ENCODE assay signal across 24 mouse cellular contexts in the genomic region with DNA sequence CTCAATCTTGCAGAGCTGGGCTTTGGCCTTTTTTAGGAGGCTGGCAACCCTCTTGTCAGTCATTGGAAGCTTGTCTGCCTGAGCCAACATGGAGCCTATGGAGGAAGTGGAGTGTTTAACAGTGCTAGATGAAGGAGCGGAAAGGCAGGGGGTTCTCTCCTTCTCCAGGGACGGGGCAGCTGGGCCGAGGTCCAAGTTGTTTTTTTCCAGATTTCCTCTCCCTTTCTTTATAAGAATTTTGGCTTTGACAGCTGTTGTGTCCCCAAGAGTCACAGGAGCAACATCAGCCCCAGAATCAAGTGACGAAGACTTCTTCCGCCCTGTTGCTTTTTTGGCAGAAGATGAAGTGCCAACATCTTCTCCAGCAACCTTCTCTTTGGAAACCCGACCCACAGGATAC. TPM values are rescaled to one million over a fixed set of nuclear protein-coding genes. Genes with fewer than 3 reads are reported as not detected.
A peak's percentile ranks its signal among the peaks of the same experiment; 100 is the strongest.
DNase-seq lines count a peak whose midpoint lies in the region; ATAC-seq and TF ChIP-seq lines count a peak whose summit lies in the region.
"Had no signal": no experiment of that assay in that cellular context is flagged by ENCODE, and none has a peak within 500 bp of the region (broad histone marks: within the 10 kb centered on the region; RNA-seq: fewer than 3 reads in every experiment).

No protein-coding gene starts in this region.

- H3K4me3 ChIP-seq in heart, embryonic 11.5 days (ENCODE audit: low read depth, low read length): no peak overlapping the region
- no peak overlapping the region for H3K4me3 ChIP-seq in thymus, adult 2 months (ENCODE audit: control insufficient read depth, insufficient read depth, low read length)
- H3K4me3 ChIP-seq: embryonic facial prominence, embryonic 15.5 days; forebrain, embryonic 15.5 days; hindbrain, embryonic 10.5 days; intestine, embryonic 15.5 days had no signal

- TF ChIP-seq POLR2A in thymus, adult 2 months (IDR thresholded peaks at IDR 0.05; ENCODE audit: control insufficient read depth, extremely low read depth, insufficient read depth, low read length, poor library complexity): no peak

- no peak overlapping the region for H3K27ac ChIP-seq in heart, embryonic 11.5 days (ENCODE audit: low read depth, low read length)
- no peak overlapping the region for H3K27ac ChIP-seq in thymus, adult 2 months (ENCODE audit: control insufficient read depth, insufficient read depth, low read length)
- H3K27ac ChIP-seq: embryonic facial prominence, embryonic 15.5 days; forebrain, embryonic 15.5 days; hindbrain, embryonic 10.5 days; hindbrain, embryonic 14.5 days; intestine, embryonic 15.5 days had no signal

- ATAC-seq in heart, embryonic 11.5 days (replicated peaks; ENCODE audit: insufficient number of reproducible peaks, low FRiP score, low TSS enrichment): no peak
- no peak for ATAC-seq in erythroblast, adult 5-6 weeks (replicated peaks; ENCODE audit: low FRiP score, poor library complexity, severe bottlenecking)
- ATAC-seq: forebrain, embryonic 15.5 days; intestine, embryonic 15.5 days had no signal

- no peak overlapping the region for H3K4me2 ChIP-seq in heart, embryonic 11.5 days
- H3K4me2 ChIP-seq: embryonic facial prominence, embryonic 15.5 days; forebrain, embryonic 15.5 days; hindbrain, embryonic 14.5 days; intestine, embryonic 15.5 days had no signal

- no peaks in the 10 kb centered on the region for H3K27me3 ChIP-seq in heart, embryonic 11.5 days (ENCODE audit: control insufficient read depth, insufficient read depth, low read length)
- no peaks in the 10 kb centered on the region for H3K27me3 ChIP-seq in thymus, adult 2 months (ENCODE audit: control insufficient read depth, insufficient read depth, low read length)
- H3K27me3 ChIP-seq: embryonic facial prominence, embryonic 15.5 days; forebrain, embryonic 15.5 days; intestine, embryonic 15.5 days had no signal

- no peak overlapping the region for H3K9ac ChIP-seq in heart, embryonic 11.5 days (ENCODE audit: low read depth, low read length)
- H3K9ac ChIP-seq: embryonic facial prominence, embryonic 15.5 days; forebrain, embryonic 15.5 days; hindbrain, embryonic 14.5 days; intestine, embryonic 15.5 days had no signal

- no peak for TF ChIP-seq CTCF in thymus, adult 2 months (IDR thresholded peaks at IDR 0.05; ENCODE audit: borderline replicate concordance, control insufficient read depth, extremely low read depth, insufficient read depth, low read length, poor library complexity)

- peak; percentile 46 to 56 for DNase-seq in heart, adult 18-20 months
- DNase-seq in kidney, postnatal 14 days: peak; percentile 28
- no peak for DNase-seq in kidney, adult 11 months
- DNase-seq in heart, postnatal 10 days: peak; percentile 35 to 50
- no peak for DNase-seq in thymus, adult 2 months
- DNase-seq: adrenal gland, postnatal 14 days; cerebellum, adult 2 months; cerebellum, postnatal 14 days; embryo, embryonic 11 days; gastrocnemius, postnatal 10 days; kidney, adult 2 months had no signal

- no peaks in the 10 kb centered on the region for H3K9me3 ChIP-seq in heart, embryonic 11.5 days (replicated peaks; ENCODE audit: control insufficient read depth, low read length)
- H3K9me3 ChIP-seq: embryonic facial prominence, embryonic 15.5 days; forebrain, embryonic 15.5 days; hindbrain, embryonic 10.5 days; intestine, embryonic 15.5 days had no signal

- no peaks in the 10 kb centered on the region for H3K4me1 ChIP-seq in heart, embryonic 11.5 days (ENCODE audit: control insufficient read depth, insufficient read depth, low read length)
- no peaks in the 10 kb centered on the region for H3K4me1 ChIP-seq in thymus, adult 2 months (replicated peaks; ENCODE audit: control insufficient read depth, insufficient read depth, low read length)
- H3K4me1 ChIP-seq: embryonic facial prominence, embryonic 15.5 days; forebrain, embryonic 15.5 days; hindbrain, embryonic 10.5 days; intestine, embryonic 15.5 days had no signal

- intact Hi-C loops in heart, postnatal 10 days (cut with DNase I): no loop called here

- 82% methylated on average over 6 of the region's 6 CpGs for WGBS in heart, embryonic 11.5 days (ENCODE audit: insufficient replicate concordance)
- WGBS in thymus, adult 2 months: 94% methylated on average over 6 of the region's 6 CpGs

- peaks cover 46% of the 10 kb centered on the region for H3K36me3 ChIP-seq in heart, embryonic 11.5 days (ENCODE audit: control insufficient read depth, insufficient read depth, low read length)
- peaks cover 81% of the 10 kb centered on the region for H3K36me3 ChIP-seq in thymus, adult 2 months (ENCODE audit: control insufficient read depth, insufficient read depth, low read length)

RNA-seq across cellular contexts. Expression of gene Kmt2a, which starts 33.6 kb away (rescaled TPM):
- total RNA-seq in heart, adult 18-20 months (2021): 10 to 100 TPM; 24.9 to 28.1 TPM
- 7.3 and 13.9 TPM in 2 replicates for polyA plus RNA-seq in heart, embryonic 11.5 days (2014; fragmentation: Nextera tagmentation; extraction: Ambion mirVana)
- 10 to 100 TPM; 25.0 to 30.3 TPM for total RNA-seq in heart, postnatal 10 days (2021)
- total RNA-seq in erythroblast, adult 5-6 weeks (2015; ENCODE audit: low replicate concordance): 15.8 and 32.8 TPM in 2 replicates
- total RNA-seq in erythroblast, adult 5-6 weeks (2017; ENCODE audit: low replicate concordance): 6.0 and 7.8 TPM in 2 replicates
- polyA plus RNA-seq in thymus, adult 2 months (2012; rRNA removed): 71.4 and 81.9 TPM in 2 replicates

RNA-seq across cellular contexts. Expression of gene Ttc36, which starts 44.6 kb away (rescaled TPM):
- total RNA-seq in heart, adult 18-20 months (2021): under 1 TPM; 0.72 to 0.80 TPM
- 0.24 TPM in 1 of 2 replicates, not detected in the other for polyA plus RNA-seq in heart, embryonic 11.5 days (2014; fragmentation: Nextera tagmentation; extraction: Ambion mirVana)
- total RNA-seq in heart, postnatal 10 days (2021): 1 to 10 TPM; 1.1 to 1.5 TPM
- not detected in 2 replicates for total RNA-seq in erythroblast, adult 5-6 weeks (2015; ENCODE audit: low replicate concordance)
- total RNA-seq in erythroblast, adult 5-6 weeks (2017; ENCODE audit: low replicate concordance): 1.4 TPM in 1 of 2 replicates, not detected in the other
- polyA plus RNA-seq in thymus, adult 2 months (2012; rRNA removed): 4.3 and 5.3 TPM in 2 replicates
- total RNA-seq: common myeloid progenitor, adult 5-6 weeks; MEL had no signal
- polyA plus RNA-seq: C2C12; embryonic facial prominence, embryonic 11.5 days; forebrain, embryonic 11.5 days; forebrain, embryonic 15.5 days; heart, embryonic 14.5 days; hindbrain, embryonic 14.5 days had no signal

RNA-seq across cellular contexts. Expression of gene Tmem25, which starts 48.3 kb away (rescaled TPM):
- total RNA-seq in heart, adult 18-20 months (2021): 10 to 100 TPM; 15.1 to 15.6 TPM
- 0.80 and 0.90 TPM in 2 replicates for polyA plus RNA-seq in heart, embryonic 11.5 days (2014; fragmentation: Nextera tagmentation; extraction: Ambion mirVana)
- total RNA-seq in heart, postnatal 10 days (2021): 1 to 10 TPM; 6.7 to 7.4 TPM
- total RNA-seq in erythroblast, adult 5-6 weeks (2015; ENCODE audit: low replicate concordance): not detected in 2 replicates
- not detected in 2 replicates for total RNA-seq in erythroblast, adult 5-6 weeks (2017; ENCODE audit: low replicate concordance)
- polyA plus RNA-seq in thymus, adult 2 months (2012; rRNA removed): 1.5 and 2.6 TPM in 2 replicates

Comparison
In these comparisons a context has a peak if more than half of its experiments do, and no peak if none do; other contexts are left out.
1. DNase-seq: peak in heart, adult 18-20 months (2 of 2), kidney, postnatal 14 days (single experiment) and heart, postnatal 10 days (2 of 2); none in kidney, adult 11 months (single experiment) and thymus, adult 2 months (single experiment).
2. RNA of gene Tmem25, which starts 48.3 kb away (total RNA-seq): 15.1 to 15.6 TPM in heart, adult 18-20 months and 6.7 to 7.4 TPM in heart, postnatal 10 days; not detected in erythroblast, adult 5-6 weeks; every median in the first group is over 4 times any median in the second.